Mouse (Mus musculus) adrenal gland, postnatal 0 days (tissue): ENCODE measurements around the gene Tmpo. TPM values are rescaled to one million over a fixed set of nuclear protein-coding genes. Genes with fewer than 3 reads are reported as not detected.

ENCODE experiments used
- polyA plus RNA-seq: library from polyadenylated mRNA; unstranded; fragments of >200 nt; fragmentation: Nextera tagmentation; extraction: Ambion mirVana; gene quantifications from 2 replicates; pipeline ENCODE4 v1.2.1, GENCODE M21; 2015

Tmpo gene
- 100 and 113 TPM in 2 replicates for polyA plus RNA-seq

GRCm38 (mm10) chr10:91180761-91181460, at the start of gene Tmpo:
TSS of gene Tmpo (minus strand) at chr10:91181315.

GRCm38 (mm10) chr10:91123828-91124822, 57.0 kb downstream of the Tmpo start, which contains the start of gene Slc25a3:
TSS of gene Slc25a3 (minus strand) at chr10:91124059.

Other genes starting within 250 kb of the Tmpo start
- gene Apaf1, start 98.5 kb downstream of the Tmpo start, polyA plus RNA-seq = 9.3 and 10.7 TPM in 2 replicates
- gene Ikbip, start 98.4 kb downstream of the Tmpo start, polyA plus RNA-seq = 66.3 and 66.9 TPM in 2 replicates
- 388 and 786 TPM in 2 replicates for gene Slc25a3, start 57.3 kb downstream of the Tmpo start, polyA plus RNA-seq